Mouse (Mus musculus) macrophage (primary cell): Measurements from ENCODE around the gene Myh9. TPM values are rescaled to one million over a fixed set of nuclear protein-coding genes. Genes with fewer than 3 reads are reported as not detected.
"Not testable (repeated sequence)": the region's sequence is repeated elsewhere in the genome, so short reads cannot be mapped to it uniquely, and the experiment has no call there.

Experiments used
- H3K27ac ChIP-seq: fragments of 350-480 bp; formaldehyde crosslinking; 2 replicates; pipeline ENCODE4 v1.9.0; 2021
- H3K36me3 ChIP-seq: fragments of 350-480 bp; formaldehyde crosslinking; 2 replicates; pipeline ENCODE4 v1.9.0; 2021; ENCODE audit errors: inconsistent target
- H3K4me3 ChIP-seq: fragments of 350-480 bp; formaldehyde crosslinking; 2 replicates; pipeline ENCODE4 v1.9.0; 2021; ENCODE audit errors: inconsistent target
- H3K79me2 ChIP-seq: fragments of 350-480 bp; formaldehyde crosslinking; 2 replicates; pipeline ENCODE4 v1.9.0; 2021; ENCODE audit errors: inconsistent target
- WGBS: methylation state at CpG from one replicate; pipeline ENCODE4 v1.1.7; 2026; ENCODE audit warnings: inconsistent platforms; ENCODE audit not compliant: missing documents; 5-methylcytosine and 5-hydroxymethylcytosine counted together
- polyA plus RNA-seq: library from polyadenylated mRNA; stranded (reverse); fragments of 250-400 nt; gene quantifications from 3 replicates; pipeline ENCODE4 v1.2.4, GENCODE M21; 2018; ENCODE audit warnings: inconsistent platforms

Myh9 gene
- polyA plus RNA-seq, 1 experiment from 2014 or later, result 188 TPM

DNA sequence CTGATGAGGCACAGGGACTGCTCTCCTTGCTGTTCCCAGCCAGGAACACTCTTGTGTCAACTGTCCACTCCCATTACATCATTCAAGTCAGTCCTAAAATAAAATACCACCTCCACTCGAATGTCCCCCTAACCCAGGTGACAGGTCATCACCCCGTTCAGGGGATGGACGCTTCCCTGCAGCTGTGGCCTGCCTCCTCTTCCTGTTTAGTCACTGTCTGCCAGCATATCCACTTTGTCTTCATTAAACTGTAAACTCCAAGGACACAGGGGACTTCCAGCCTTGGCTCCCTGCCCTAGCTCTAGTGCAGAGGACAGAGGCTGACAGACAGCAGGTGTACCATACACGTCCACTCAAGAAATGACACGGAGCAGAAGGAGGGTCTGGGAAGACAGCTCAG is 14.6 kb upstream of the Myh9 start:
- Histone ChIP-seq H3K4me3 (no peak overlapping the region), H3K36me3 (no peaks in the 10 kb centered on the region), H3K79me2 (no peaks in the 10 kb centered on the region), H3K27ac (no peak overlapping the region)
- WGBS, result 38% methylated on average over 5 of the region's 5 CpGs

- Histone ChIP-seq H3K27ac (no peak overlapping the region), H3K36me3 (no peaks in the 10 kb centered on the region), H3K79me2 (no peaks in the 10 kb centered on the region), H3K4me3 (no peak overlapping the region)
- WGBS, result 31% methylated on average over 8 of the region's 8 CpGs
Measured at GRCm38 (mm10) chr15:77855301-77855700, 13.3 kb upstream of the Myh9 start.

GRCm38 (mm10) chr15:77852001-77852400 is 10.0 kb upstream of the Myh9 start:
- 100% methylated on average over 2 of the region's 2 CpGs for WGBS
- no peaks in the 10 kb centered on the region for H3K79me2 ChIP-seq
- no peaks in the 10 kb centered on the region for H3K36me3 ChIP-seq
- no peak overlapping the region for H3K4me3 ChIP-seq
- no peak overlapping the region for H3K27ac ChIP-seq

DNA sequence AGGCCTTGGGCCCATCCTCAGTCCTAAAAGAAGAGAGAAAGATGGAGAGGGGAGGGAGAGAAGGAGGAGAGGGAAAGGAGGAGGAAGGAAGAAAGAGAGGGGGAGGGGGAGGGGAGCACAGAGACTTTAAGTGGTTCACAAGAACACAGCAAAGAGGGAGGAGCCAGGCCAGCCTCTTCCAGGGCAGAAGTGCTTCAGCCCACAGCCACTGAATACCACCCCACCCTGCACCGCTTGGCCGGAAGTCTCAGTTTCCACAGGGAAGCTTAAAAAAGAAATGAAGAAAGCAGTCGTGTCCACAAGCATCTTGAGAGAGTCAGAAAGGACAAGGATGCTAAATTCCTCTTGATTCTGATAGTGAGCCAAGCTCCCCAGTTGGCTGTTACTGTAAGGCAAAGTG is 9.2 kb upstream of the Myh9 start:
- WGBS, result 11% methylated on average over 3 of the region's 3 CpGs
- no peak overlapping the region for H3K27ac ChIP-seq
- H3K79me2 ChIP-seq, result no peaks in the 10 kb centered on the region
- no peaks in the 10 kb centered on the region for H3K36me3 ChIP-seq
- no peak overlapping the region for H3K4me3 ChIP-seq

- no peaks in the 10 kb centered on the region for H3K36me3 ChIP-seq
- no peak overlapping the region for H3K4me3 ChIP-seq
- WGBS, result 82% methylated on average over 9 of the region's 9 CpGs
- H3K79me2 ChIP-seq, result no peaks in the 10 kb centered on the region
- no peak overlapping the region for H3K27ac ChIP-seq
Measured at GRCm38 (mm10) chr15:77849572-77850229, 7.7 kb upstream of the Myh9 start.

DNA sequence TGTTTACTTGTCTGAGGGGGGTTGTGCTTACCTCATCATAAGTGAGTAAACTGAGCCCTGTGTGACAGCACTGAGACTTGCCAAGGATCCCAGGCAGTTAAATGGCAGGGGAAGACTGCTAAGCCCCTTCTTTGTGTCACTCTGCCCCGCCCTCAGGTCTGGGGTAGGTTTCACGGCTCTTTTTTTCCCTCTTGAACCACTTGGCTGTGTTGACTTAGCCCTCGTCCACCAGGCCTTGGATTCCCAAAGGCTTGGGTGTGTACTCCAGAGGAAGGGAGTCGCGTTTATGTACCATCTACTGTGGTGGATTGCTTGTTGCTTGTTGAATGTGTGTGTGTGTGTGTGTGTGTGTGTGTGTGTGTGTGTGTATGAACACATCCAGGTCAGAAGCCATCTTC is 7.1 kb upstream of the Myh9 start:
- Histone ChIP-seq H3K79me2 (no peaks in the 10 kb centered on the region), H3K27ac (no peak overlapping the region), H3K36me3 (no peaks in the 10 kb centered on the region), H3K4me3 (no peak overlapping the region)
- WGBS, result 89% methylated on average over 3 of the region's 5 CpGs

GRCm38 (mm10) chr15:77848415-77849038 is 6.6 kb upstream of the Myh9 start:
- H3K79me2 ChIP-seq, result no peaks in the 10 kb centered on the region
- no peak overlapping the region for H3K27ac ChIP-seq
- no peak overlapping the region for H3K4me3 ChIP-seq
- H3K36me3 ChIP-seq, result no peaks in the 10 kb centered on the region
- WGBS, result 87% methylated on average over 16 of the region's 16 CpGs

DNA sequence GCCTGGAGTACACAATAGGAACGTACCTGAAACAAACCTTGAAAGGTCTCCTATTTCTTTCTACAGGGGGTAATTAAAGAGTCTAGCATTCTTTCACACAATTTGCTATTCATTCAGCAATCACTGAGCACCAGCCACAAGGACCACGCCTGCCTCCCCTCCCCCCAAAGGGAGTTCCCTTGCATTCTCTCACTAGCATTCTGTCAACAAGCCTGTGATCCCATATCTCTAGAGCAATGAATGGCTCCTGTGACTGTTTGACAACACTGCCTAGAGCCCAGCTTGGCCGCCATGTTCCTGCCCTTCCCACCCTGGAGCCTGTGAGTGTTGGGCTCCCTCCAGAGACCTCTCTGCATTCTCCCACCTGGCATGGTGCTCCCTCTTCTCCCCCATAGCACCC is 5.9 kb upstream of the Myh9 start:
- H3K27ac ChIP-seq, result no peak overlapping the region
- H3K79me2 ChIP-seq, result no peaks in the 10 kb centered on the region
- H3K36me3 ChIP-seq, result no peaks in the 10 kb centered on the region
- H3K4me3 ChIP-seq, result no peak overlapping the region
- WGBS, result 87% methylated on average over 3 of the region's 3 CpGs

- Histone ChIP-seq H3K27ac (no peak overlapping the region), H3K79me2 (no peaks in the 10 kb centered on the region), H3K36me3 (no peaks in the 10 kb centered on the region), H3K4me3 (no peak overlapping the region)
- 43% methylated on average over 3 of the region's 3 CpGs for WGBS
Measured at GRCm38 (mm10) chr15:77847108-77847507, 5.1 kb upstream of the Myh9 start.

- 47% methylated on average over 10 of the region's 11 CpGs for WGBS
- not testable (repeated sequence) for H3K27ac ChIP-seq, H3K4me3 ChIP-seq
Measured at GRCm38 (mm10) chr15:77845931-77846595, 4.1 kb upstream of the Myh9 start.

GRCm38 (mm10) chr15:77844955-77845635 is 3.1 kb upstream of the Myh9 start:
- WGBS, result 82% methylated on average over 15 of the region's 16 CpGs

More at GRCm38 (mm10) chr15:77845931-77846595, 4.1 kb upstream of the Myh9 start:
- not testable (repeated sequence) for H3K36me3 ChIP-seq, H3K79me2 ChIP-seq

DNA sequence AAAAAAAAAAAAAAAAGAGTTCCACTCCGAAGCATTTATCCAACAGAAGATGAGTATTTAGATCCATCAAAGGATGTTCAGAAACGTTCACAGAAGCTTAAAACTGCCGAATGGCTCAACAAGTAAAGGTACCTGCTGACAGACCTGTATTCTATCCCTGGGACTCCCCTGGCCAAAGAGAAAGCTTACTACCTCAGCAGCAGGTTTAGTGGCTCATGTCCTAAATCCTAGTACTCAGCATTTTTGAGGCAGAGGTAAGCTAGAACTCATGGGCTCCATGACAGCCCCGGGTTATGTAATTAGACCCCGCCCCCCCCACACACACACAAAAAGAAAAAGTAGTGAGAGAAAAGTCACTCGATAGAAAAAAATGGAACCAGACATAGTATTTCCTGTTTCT is 2.1 kb upstream of the Myh9 start:
- no peak overlapping the region for H3K27ac ChIP-seq
- 62% methylated on average over 6 of the region's 6 CpGs for WGBS

More at GRCm38 (mm10) chr15:77844955-77845635, 3.1 kb upstream of the Myh9 start:
- no peak overlapping the region for H3K4me3 ChIP-seq
- no peak overlapping the region for H3K27ac ChIP-seq
- H3K36me3 ChIP-seq, result no peaks in the 10 kb centered on the region
- H3K79me2 ChIP-seq, result peaks cover 15% of the 10 kb centered on the region

DNA sequence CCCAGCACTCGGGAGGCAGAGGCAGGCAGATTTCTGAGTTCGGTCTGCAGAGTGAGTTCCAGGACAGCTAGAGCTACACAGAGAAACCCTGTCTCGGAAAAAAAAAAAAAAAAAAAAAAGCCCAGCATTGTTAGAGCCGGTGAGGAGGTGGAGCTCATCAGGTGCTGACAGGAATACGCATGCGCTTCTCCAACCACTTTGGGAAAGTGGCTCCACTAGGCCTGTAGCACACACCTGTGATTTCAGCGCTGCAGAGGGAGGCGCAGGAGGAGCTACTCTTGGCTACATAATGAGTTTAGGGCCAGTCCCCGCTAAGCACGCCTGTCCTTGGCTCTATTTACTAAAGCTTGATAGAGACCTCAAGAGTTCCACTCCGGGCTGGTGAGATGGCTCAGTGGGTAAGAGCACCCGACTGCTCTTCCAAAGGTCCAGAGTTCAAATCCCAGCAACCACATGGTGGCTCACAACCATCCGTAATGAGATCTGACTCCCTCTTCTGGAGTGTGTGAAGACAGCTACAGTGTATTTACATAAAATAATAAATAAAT is 1.6 kb upstream of the Myh9 start:
- H3K4me3 ChIP-seq, H3K36me3 ChIP-seq, H3K27ac ChIP-seq: not testable (repeated sequence)
- WGBS, result 96% methylated on average over 11 of the region's 13 CpGs
- peaks cover 30% of the 10 kb centered on the region for H3K79me2 ChIP-seq

More for the DNA sequence above, 2.1 kb upstream of the Myh9 start:
- Histone ChIP-seq H3K79me2 (peaks cover 25% of the 10 kb centered on the region), H3K36me3 (no peaks in the 10 kb centered on the region), H3K4me3 (no peak overlapping the region)

- H3K4me3 ChIP-seq, result peak overlapping the region; percentile 36; the same call in 1 of the 2 replicates
- no peaks in the 10 kb centered on the region for H3K36me3 ChIP-seq
- WGBS, result 92% methylated on average over 2 of the region's 2 CpGs
- H3K79me2 ChIP-seq, result peaks cover 35% of the 10 kb centered on the region
- H3K27ac ChIP-seq, result no peak overlapping the region
Measured at GRCm38 (mm10) chr15:77843046-77843445, 1.1 kb upstream of the Myh9 start.
